Mouse (Mus musculus) lung, embryonic 14.5 days (tissue): ENCODE measurements around the gene Olfr801. TPM values are rescaled to one million over a fixed set of nuclear protein-coding genes. Genes with fewer than 3 reads are reported as not detected.

Experiments
- ATAC-seq: fragments of 200-750 bp; cut with Nextera tagmentation; 2 replicates; pipeline ENCODE4 v1.8.0; 2017; ENCODE audit warnings: mild to moderate bottlenecking, moderate TSS enrichment, moderate library complexity; ENCODE audit not compliant: insufficient read depth
- DNase-seq: peaks from one replicate; pipeline ENCODE4 v3.0.0-alpha.2; 2015
- H3K27ac ChIP-seq: fragments of 300-500 bp; sonication (generic); 2 replicates; pipeline ENCODE4 v1.5.1; 2014; ENCODE audit warnings: low read depth, mild to moderate bottlenecking, moderate library complexity
- H3K27me3 ChIP-seq: fragments of 300-500 bp; sonication (generic); 2 replicates; pipeline ENCODE4 v1.6.1; 2014; ENCODE audit warnings: low read length, control low read depth; ENCODE audit not compliant: insufficient read depth
- H3K36me3 ChIP-seq: fragments of 300-500 bp; sonication (generic); 2 replicates; pipeline ENCODE4 v1.6.1; 2014; ENCODE audit warnings: control low read depth; ENCODE audit not compliant: insufficient read depth
- H3K4me1 ChIP-seq: fragments of 300-500 bp; sonication (generic); 2 replicates; pipeline ENCODE4 v1.6.1; 2014; ENCODE audit warnings: antibody characterized with exemption, control low read depth; ENCODE audit not compliant: insufficient read depth
- H3K4me2 ChIP-seq: fragments of 300-500 bp; sonication (generic); 2 replicates; pipeline ENCODE4 v1.6.1; 2014; ENCODE audit warnings: mild to moderate bottlenecking
- H3K4me3 ChIP-seq: fragments of 300-500 bp; sonication (generic); 2 replicates; pipeline ENCODE4 v1.5.1; 2014; ENCODE audit warnings: low read depth, low read length
- H3K9ac ChIP-seq: fragments of 300-500 bp; sonication (generic); 2 replicates; pipeline ENCODE4 v1.6.1; 2014
- H3K9me3 ChIP-seq: fragments of 300-500 bp; sonication (generic); 2 replicates; pipeline ENCODE4 v1.6.1; 2016; ENCODE audit warnings: low read depth, low read length, control low read depth
- CTCF ChIP-seq: IDR thresholded peaks from 2 replicates; pipeline ENCODE4 v1.5.1; 2016; ENCODE audit warnings: antibody characterized with exemption, low read depth
- WGBS: fragments of 180-500 bp; shearing (Covaris S2); extraction: QIAGEN DNeasy Blood & Tissue Kit; methylation state at CpG from one replicate; pipeline ENCODE4 v1.1.7; 2014; 5-methylcytosine and 5-hydroxymethylcytosine counted together
- polyA plus RNA-seq: library from polyadenylated mRNA; unstranded; fragments of >200 nt; fragmentation: Nextera tagmentation; extraction: Ambion mirVana; gene quantifications from 2 replicates; pipeline ENCODE4 v1.2.1, GENCODE M21; 2014

The Olfr801 gene
- polyA plus RNA-seq, result not detected in 2 replicates

DNA sequence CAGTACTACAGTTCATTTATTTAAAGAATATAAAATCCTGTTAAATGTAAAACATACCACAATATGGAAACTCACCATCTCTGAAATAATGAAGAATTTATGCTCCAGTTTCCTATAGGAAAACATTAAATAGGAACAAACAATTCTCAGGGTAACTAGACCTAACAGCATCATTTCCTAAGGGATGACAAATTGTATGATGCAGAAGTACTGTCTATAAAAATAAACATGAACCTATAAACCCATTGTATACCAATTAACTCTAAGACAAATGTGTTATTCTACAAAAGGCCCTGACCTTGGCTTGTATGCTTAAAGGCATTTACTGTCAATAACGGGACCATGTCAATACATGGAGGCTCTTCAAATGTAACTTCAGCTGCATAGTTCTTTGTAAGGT is at the start of gene Olfr801:
Olfr801 (minus strand) TSS at position 101 of the 400 bp plus-strand sequence.
- ATAC-seq, result no peak
- no peak for TF ChIP-seq CTCF
- WGBS, result 67% methylated on average over 1 of the region's 1 CpGs

GRCm38 (mm10) chr10:129702910-129703309 is 29.2 kb upstream of the Olfr801 start, which contains the start of gene Olfr804:
Olfr804 (plus strand) TSS chr10:129703210.
- no peaks in the 10 kb centered on the region for H3K27me3 ChIP-seq
- no peaks in the 10 kb centered on the region for H3K4me1 ChIP-seq
- H3K27ac ChIP-seq, result no peak within 1 kb of the TSS
- ATAC-seq (no peak), DNase-seq (no peak)
- no peak within 1 kb of the TSS for H3K4me3 ChIP-seq
- H3K9ac ChIP-seq, result no peak within 1 kb of the TSS
- no peak within 1 kb of the TSS for H3K4me2 ChIP-seq
- no peaks in the 10 kb centered on the region for H3K9me3 ChIP-seq
- H3K36me3 ChIP-seq, result no peaks in the 10 kb centered on the region
- TF ChIP-seq CTCF, result no peak

More for the DNA sequence above, at the start of gene Olfr801:
- no peaks in the 10 kb centered on the region for H3K36me3 ChIP-seq
- H3K9me3 ChIP-seq, result no peaks in the 10 kb centered on the region
- no peak within 1 kb of the TSS for H3K9ac ChIP-seq
- no peaks in the 10 kb centered on the region for H3K4me1 ChIP-seq
- H3K4me2 ChIP-seq, result no peak within 1 kb of the TSS
- no peaks in the 10 kb centered on the region for H3K27me3 ChIP-seq
- no peak for DNase-seq
- H3K4me3 ChIP-seq, result no peak within 1 kb of the TSS
- no peak within 1 kb of the TSS for H3K27ac ChIP-seq

GRCm38 (mm10) chr10:129694186-129694585 is 20.5 kb upstream of the Olfr801 start, which contains the start of gene Olfr803:
Olfr803 (minus strand) TSS chr10:129694286.
- Histone ChIP-seq H3K9me3 (no peaks in the 10 kb centered on the region), H3K36me3 (no peaks in the 10 kb centered on the region), H3K4me2 (no peak within 1 kb of the TSS), H3K4me1 (no peaks in the 10 kb centered on the region), H3K9ac (no peak within 1 kb of the TSS), H3K27me3 (no peaks in the 10 kb centered on the region), H3K4me3 (no peak within 1 kb of the TSS), H3K27ac (no peak within 1 kb of the TSS)
- TF ChIP-seq CTCF, result no peak
- DNase-seq (no peak), ATAC-seq (no peak)
- 63% methylated on average over 2 of the region's 2 CpGs for WGBS

- Histone ChIP-seq H3K4me1 (no peaks in the 10 kb centered on the region), H3K9me3 (no peaks in the 10 kb centered on the region), H3K36me3 (no peaks in the 10 kb centered on the region), H3K27me3 (no peaks in the 10 kb centered on the region), H3K9ac (no peak within 1 kb of the TSS), H3K4me3 (no peak within 1 kb of the TSS), H3K4me2 (no peak within 1 kb of the TSS), H3K27ac (no peak within 1 kb of the TSS)
- DNase-seq, result no peak
- no peak for ATAC-seq
- no peak for TF ChIP-seq CTCF
- 38% methylated on average over 1 of the region's 1 CpGs for WGBS
Observed at GRCm38 (mm10) chr10:129688069-129688468, 14.4 kb upstream of the Olfr801 start, which contains the start of gene Olfr802. Olfr802 (minus strand) TSS chr10:129688169.

DNA sequence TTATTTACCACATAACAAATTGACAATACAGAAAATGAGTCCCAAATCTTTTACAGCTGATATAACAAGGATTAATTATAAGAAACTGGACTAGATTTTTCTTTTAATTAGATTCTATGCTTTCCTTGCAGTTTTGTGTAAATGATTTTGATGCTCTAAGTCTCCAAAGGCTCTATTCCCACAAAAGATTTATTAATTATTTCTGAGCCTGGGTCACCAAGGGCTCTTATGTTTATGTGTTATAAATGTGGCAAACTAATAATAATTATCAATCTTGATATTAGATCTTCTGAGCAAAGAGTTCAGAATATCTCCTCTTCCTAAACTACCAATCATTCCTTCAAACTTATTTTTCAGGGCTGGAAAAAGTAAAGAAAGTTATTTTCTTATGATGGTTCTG is 16.3 kb downstream of the Olfr801 start, which contains the start of gene Olfr800:
Olfr800 (plus strand) TSS at position 301 of the 400 bp plus-strand sequence.
- H3K9me3 ChIP-seq, result no peaks in the 10 kb centered on the region
- H3K4me1 ChIP-seq, result no peaks in the 10 kb centered on the region
- H3K27ac ChIP-seq, result no peak within 1 kb of the TSS
- no peak within 1 kb of the TSS for H3K9ac ChIP-seq
- ATAC-seq, result no peak
- no peak within 1 kb of the TSS for H3K4me2 ChIP-seq
- no peak within 1 kb of the TSS for H3K4me3 ChIP-seq
- no peaks in the 10 kb centered on the region for H3K27me3 ChIP-seq
- no peak for TF ChIP-seq CTCF
- no peaks in the 10 kb centered on the region for H3K36me3 ChIP-seq
- DNase-seq, result no peak

GRCm38 (mm10) chr10:129651763-129652162 is 21.9 kb downstream of the Olfr801 start:
- Histone ChIP-seq H3K27me3 (no peaks in the 10 kb centered on the region), H3K9ac (no peak overlapping the region), H3K36me3 (no peaks in the 10 kb centered on the region), H3K27ac (no peak overlapping the region), H3K4me1 (no peaks in the 10 kb centered on the region), H3K9me3 (no peaks in the 10 kb centered on the region), H3K4me2 (no peak overlapping the region), H3K4me3 (no peak overlapping the region)
- no peak for ATAC-seq
- no peak for TF ChIP-seq CTCF
- no peak for DNase-seq
- 75% methylated on average over 1 of the region's 1 CpGs for WGBS

GRCm38 (mm10) chr10:129637184-129637583 is 36.5 kb downstream of the Olfr801 start, which contains the start of gene Olfr799:
Olfr799 (plus strand) TSS chr10:129637484.
- WGBS, result 14% methylated on average over 1 of the region's 1 CpGs
- Histone ChIP-seq H3K9ac (no peak within 1 kb of the TSS), H3K4me1 (no peaks in the 10 kb centered on the region), H3K9me3 (no peaks in the 10 kb centered on the region), H3K4me2 (no peak within 1 kb of the TSS), H3K27ac (no peak within 1 kb of the TSS), H3K4me3 (no peak within 1 kb of the TSS), H3K36me3 (no peaks in the 10 kb centered on the region), H3K27me3 (no peaks in the 10 kb centered on the region)
- TF ChIP-seq CTCF, result no peak
- no peak for DNase-seq
- ATAC-seq, result no peak
